Mouse (Mus musculus): ENCODE measurements around the gene Ptprn2. TPM values are rescaled to one million over a fixed set of nuclear protein-coding genes. Genes with fewer than 3 reads are reported as not detected.

Ptprn2 gene
- total RNA-seq, 4 experiments from 2014 or later: 314 to 341 (median 329) TPM

GRCm38 (mm10) chr12:116587548-116587947 lies 102.0 kb downstream of the Ptprn2 start:
- DNase-seq (ENCODE audit: low spot score in 2 of 2): no peak

- no peak for DNase-seq (ENCODE audit: low spot score in 2 of 2)
These were observed 104.6 kb downstream of the Ptprn2 start for GRCm38 (mm10) chr12:116590076-116590475.

- DNase-seq (ENCODE audit: low spot score in 2 of 2): no peak
These were observed 108.9 kb downstream of the Ptprn2 start for GRCm38 (mm10) chr12:116594457-116594856.

- DNase-seq (ENCODE audit: low spot score in 2 of 2): no peak
These were observed 109.5 kb downstream of the Ptprn2 start for GRCm38 (mm10) chr12:116594866-116595610.

GRCm38 (mm10) chr12:116595727-116596126 lies 110.2 kb downstream of the Ptprn2 start:
- no peak for DNase-seq (ENCODE audit: low spot score in 2 of 2)

- no peak for DNase-seq (ENCODE audit: low spot score in 2 of 2)
These were observed 111.5 kb downstream of the Ptprn2 start for GRCm38 (mm10) chr12:116596993-116597392.

- DNase-seq (ENCODE audit: low spot score in 2 of 2): no peak
These were observed 112.2 kb downstream of the Ptprn2 start for GRCm38 (mm10) chr12:116597670-116598069.

- no peak for DNase-seq (ENCODE audit: low spot score in 2 of 2)
These were observed 112.8 kb downstream of the Ptprn2 start for GRCm38 (mm10) chr12:116598123-116599005.

- DNase-seq (ENCODE audit: low spot score in 2 of 2): peak in 1 of 2 experiments; percentile 70
These were observed 114.0 kb downstream of the Ptprn2 start for GRCm38 (mm10) chr12:116599537-116599936.

- DNase-seq (ENCODE audit: low spot score in 2 of 2): no peak
These were observed 114.5 kb downstream of the Ptprn2 start for GRCm38 (mm10) chr12:116600054-116600453.

- DNase-seq (ENCODE audit: low spot score in 2 of 2): no peak
These were observed 115.9 kb downstream of the Ptprn2 start for GRCm38 (mm10) chr12:116601395-116601794.

GRCm38 (mm10) chr12:116601921-116602320 lies 116.4 kb downstream of the Ptprn2 start:
- DNase-seq (ENCODE audit: low spot score in 2 of 2): no peak

GRCm38 (mm10) chr12:116608598-116608997 lies 123.1 kb downstream of the Ptprn2 start:
- DNase-seq (ENCODE audit: low spot score in 2 of 2): no peak

GRCm38 (mm10) chr12:116619868-116620267 lies 134.3 kb downstream of the Ptprn2 start:
- peak in 1 of 2 experiments; percentile 66 for DNase-seq (ENCODE audit: low spot score in 2 of 2)

GRCm38 (mm10) chr12:116620299-116620698 lies 134.8 kb downstream of the Ptprn2 start:
- no peak for DNase-seq (ENCODE audit: low spot score in 2 of 2)

- no peak for DNase-seq (ENCODE audit: low spot score in 2 of 2)
These were observed 136.0 kb downstream of the Ptprn2 start for GRCm38 (mm10) chr12:116621325-116622040.

- peak in 1 of 2 experiments; percentile 86 for DNase-seq (ENCODE audit: low spot score in 2 of 2)
These were observed 137.3 kb downstream of the Ptprn2 start for GRCm38 (mm10) chr12:116622665-116623387.

GRCm38 (mm10) chr12:116625391-116626281 lies 140.1 kb downstream of the Ptprn2 start:
- DNase-seq (ENCODE audit: low spot score in 2 of 2): no peak

- no peak for DNase-seq (ENCODE audit: low spot score in 2 of 2)
These were observed 143.5 kb downstream of the Ptprn2 start for GRCm38 (mm10) chr12:116628992-116629391.

- DNase-seq (ENCODE audit: low spot score in 2 of 2): no peak
These were observed 152.0 kb downstream of the Ptprn2 start for GRCm38 (mm10) chr12:116637498-116637897.
